Mouse (Mus musculus) G1E-ER4 (cell line): ENCODE data around the gene Polr2l. TPM values are rescaled to one million over a fixed set of nuclear protein-coding genes. Genes with fewer than 3 reads are reported as not detected.

Experiments used
- GATA1 ChIP-seq: IDR thresholded peaks from one replicate; pipeline ENCODE4 v1.8.0; 2012; ENCODE audit warnings: low read length, inconsistent platforms
- polyA plus RNA-seq: library from polyadenylated mRNA; stranded (reverse); fragments of >175 nt; gene quantifications from 2 replicates; pipeline ENCODE4 v1.2.3, GENCODE M21; 2012

The Polr2l gene
- polyA plus RNA-seq, result 88.8 and 114 TPM in 2 replicates

- no peak for TF ChIP-seq GATA1
Measured at GRCm38 (mm10) chr7:141475011-141475804, at the start of gene Polr2l, which contains the start of gene Tspan4. Gene Polr2l, minus strand, starts transcription at chr7:141475132. Gene Tspan4, plus strand, starts transcription at chr7:141475240.

- TF ChIP-seq GATA1, result no peak
Measured at GRCm38 (mm10) chr7:141524271-141524670, 49.3 kb upstream of the Polr2l start.

DNA sequence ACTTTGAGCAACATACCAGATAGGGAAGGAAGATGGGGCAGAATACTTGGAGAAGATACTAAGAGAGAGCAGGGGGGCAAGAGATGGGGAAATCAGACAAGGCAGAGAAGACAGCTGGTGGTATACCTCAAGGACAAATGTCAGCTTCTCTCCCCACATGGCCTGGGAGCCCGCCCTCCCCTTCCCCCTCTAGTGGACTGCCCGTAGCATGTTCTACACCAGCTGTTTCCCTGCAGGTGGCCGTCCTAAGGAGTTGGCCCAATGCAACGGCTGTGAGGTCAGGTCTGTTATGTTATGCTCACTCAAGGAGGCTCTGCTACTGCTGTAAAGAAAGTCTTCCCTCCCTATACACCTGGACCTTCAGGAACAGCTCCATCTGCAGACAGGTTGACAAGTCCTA lies 48.1 kb upstream of the Polr2l start:
- no peak for TF ChIP-seq GATA1

GRCm38 (mm10) chr7:141519795-141520194 lies 44.9 kb upstream of the Polr2l start:
- TF ChIP-seq GATA1, result no peak

GRCm38 (mm10) chr7:141518926-141519325 lies 44.0 kb upstream of the Polr2l start:
- TF ChIP-seq GATA1, result no peak

GRCm38 (mm10) chr7:141518296-141518695 lies 43.4 kb upstream of the Polr2l start:
- TF ChIP-seq GATA1, result no peak

GRCm38 (mm10) chr7:141517638-141518037 lies 42.7 kb upstream of the Polr2l start:
- no peak for TF ChIP-seq GATA1

- TF ChIP-seq GATA1, result no peak
Measured at GRCm38 (mm10) chr7:141510681-141511191, 35.8 kb upstream of the Polr2l start.

GRCm38 (mm10) chr7:141510196-141510595 lies 35.3 kb upstream of the Polr2l start:
- no peak for TF ChIP-seq GATA1

DNA sequence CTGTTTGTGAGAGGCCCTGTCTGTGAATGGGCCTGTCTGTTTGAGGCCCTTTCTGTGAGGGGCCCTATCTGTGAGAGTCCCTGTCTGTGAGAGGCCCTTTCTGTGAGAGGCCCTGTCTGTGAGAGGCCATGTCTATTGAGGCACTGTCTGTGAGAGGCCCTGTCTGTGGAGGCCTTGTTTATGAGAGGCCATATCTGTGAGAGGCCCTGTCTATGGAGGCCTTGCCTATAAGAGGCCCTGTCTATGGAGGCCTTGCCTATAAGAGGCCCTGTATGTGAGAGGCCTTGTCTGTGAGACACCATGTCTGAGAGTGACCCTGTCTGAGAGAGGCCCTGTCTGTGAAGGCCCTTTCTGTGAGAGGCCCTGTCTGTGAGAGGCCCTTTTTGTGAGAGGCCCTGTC lies 33.2 kb upstream of the Polr2l start:
- TF ChIP-seq GATA1, result no peak

DNA sequence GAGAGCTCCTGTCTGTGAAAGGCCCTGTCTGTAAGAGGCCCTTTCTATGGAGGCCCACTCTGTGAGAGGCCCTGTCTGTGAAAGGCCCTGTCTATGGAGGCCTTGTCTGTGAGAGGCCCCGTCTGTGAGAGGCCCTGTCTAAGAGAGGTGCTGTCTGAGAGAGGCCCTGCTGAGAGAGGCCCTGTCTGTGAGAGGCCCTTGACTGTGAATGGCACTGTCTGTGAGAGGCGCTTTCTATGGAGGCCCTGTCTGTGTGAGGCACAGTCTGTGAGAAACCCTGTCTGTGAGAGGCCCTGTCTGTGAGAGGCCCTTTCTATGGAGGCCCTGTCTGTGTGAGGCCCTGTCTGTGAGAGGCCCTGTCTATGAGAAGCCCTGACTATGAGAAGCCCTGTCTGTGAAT lies 31.3 kb upstream of the Polr2l start:
- TF ChIP-seq GATA1, result no peak

- TF ChIP-seq GATA1, result no peak
Measured at GRCm38 (mm10) chr7:141502556-141502905, 27.6 kb upstream of the Polr2l start.

- no peak for TF ChIP-seq GATA1
Measured at GRCm38 (mm10) chr7:141501820-141502555, 27.1 kb upstream of the Polr2l start.

DNA sequence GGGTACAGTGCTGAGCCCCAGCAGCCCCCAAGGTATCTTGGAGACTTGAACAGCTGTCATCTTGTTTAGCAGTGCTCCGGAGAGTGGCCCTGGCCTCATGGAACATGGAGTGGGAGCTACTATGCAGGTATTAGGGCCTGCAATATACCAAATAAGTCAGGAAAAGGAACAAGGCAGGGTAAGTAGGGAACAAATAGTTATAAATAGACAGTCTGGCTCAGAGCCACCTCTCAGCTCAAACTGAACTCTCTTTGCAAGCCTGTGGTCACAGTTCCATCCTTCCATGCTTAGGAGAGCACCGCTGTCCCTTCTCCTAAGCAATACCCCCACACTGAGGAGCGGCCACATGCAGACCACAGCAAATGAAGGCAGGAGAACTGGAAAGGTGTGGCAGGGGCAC lies 22.7 kb upstream of the Polr2l start:
- no peak for TF ChIP-seq GATA1

DNA sequence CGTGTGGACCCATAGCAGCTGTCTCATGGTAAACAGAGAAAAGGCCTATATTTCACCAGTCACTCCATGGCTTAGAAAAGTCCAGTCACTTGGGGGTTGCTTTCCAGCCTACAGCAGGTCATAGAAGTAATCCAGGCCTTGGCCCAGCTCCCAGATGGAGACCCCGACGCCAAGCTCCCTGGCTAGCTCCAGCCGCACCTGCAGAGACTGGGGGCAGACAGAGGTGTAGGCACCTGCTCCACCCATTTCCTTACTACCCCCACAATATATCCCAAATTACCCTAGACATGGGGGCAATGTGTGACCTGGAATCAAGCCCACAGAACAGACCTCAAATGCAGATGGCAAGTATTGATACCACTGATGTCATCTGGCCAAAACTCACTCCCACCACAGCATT lies 21.0 kb upstream of the Polr2l start:
- no peak for TF ChIP-seq GATA1

- no peak for TF ChIP-seq GATA1
Measured at GRCm38 (mm10) chr7:141495379-141495778, 20.4 kb upstream of the Polr2l start.

DNA sequence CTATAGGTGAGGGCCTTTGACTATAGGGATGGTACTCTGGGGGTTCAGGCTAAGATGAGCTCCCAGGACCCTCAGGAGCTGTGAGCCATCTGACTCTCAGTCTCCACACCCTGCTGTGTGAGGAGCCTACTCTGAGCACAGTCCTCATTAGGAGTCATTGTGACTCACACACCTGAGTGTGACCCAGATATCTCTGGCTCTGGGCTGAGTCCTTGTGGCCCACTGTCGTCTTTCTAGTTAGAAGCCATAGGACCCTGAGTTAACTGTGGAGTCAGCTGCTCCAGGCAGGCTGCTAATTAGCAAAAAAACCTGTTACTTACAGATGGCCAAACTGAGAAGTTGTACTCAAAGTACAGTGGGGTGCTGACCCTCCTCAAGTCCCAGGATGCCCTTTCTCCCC lies 18.8 kb upstream of the Polr2l start:
- TF ChIP-seq GATA1, result no peak

GRCm38 (mm10) chr7:141492738-141493137 lies 17.8 kb upstream of the Polr2l start:
- TF ChIP-seq GATA1, result no peak
